Mouse (Mus musculus) embryo, embryonic 9.5 days (tissue): ENCODE measurements around the gene Gm28891.
"Not testable (repeated sequence)": the region's sequence is repeated elsewhere in the genome, so short reads cannot be mapped to it uniquely, and the experiment has no call there.

Experiments
- DNase-seq: peaks from one replicate; pipeline ENCODE4 v3.0.0-alpha.2; 2017; ENCODE audit errors: extremely low spot score

Gm28891 gene

GRCm38 (mm10) chrY:60240902-60241301, at the start of gene Gm28891:
Gene Gm28891, plus strand, starts transcription at chrY:60241202.
- DNase-seq = not testable (repeated sequence)
